Mouse (Mus musculus) heart, postnatal 36 days (tissue): ENCODE measurements around the gene Gpr183. TPM values are rescaled to one million over a fixed set of nuclear protein-coding genes. Genes with fewer than 3 reads are reported as not detected.

Experiments used
- DNase-seq, 2 experiments: peaks; one replicate each; pipeline ENCODE4 v3.0.0; 2021 to 2022
- intact Hi-C: fragments of 180-260 bp; cut with DNase I; formaldehyde crosslinking; loops from one replicate; pipeline ENCODE4 v1.15.1; 2025
- total RNA-seq, 2 experiments: library from RNA; stranded (reverse); gene quantifications; 2 replicates each; pipeline ENCODE4 v1.2.3; 2021

Gene Gpr183
- total RNA-seq, 2 experiments from 2014 or later = 1.2 to 2.0 TPM

DNA sequence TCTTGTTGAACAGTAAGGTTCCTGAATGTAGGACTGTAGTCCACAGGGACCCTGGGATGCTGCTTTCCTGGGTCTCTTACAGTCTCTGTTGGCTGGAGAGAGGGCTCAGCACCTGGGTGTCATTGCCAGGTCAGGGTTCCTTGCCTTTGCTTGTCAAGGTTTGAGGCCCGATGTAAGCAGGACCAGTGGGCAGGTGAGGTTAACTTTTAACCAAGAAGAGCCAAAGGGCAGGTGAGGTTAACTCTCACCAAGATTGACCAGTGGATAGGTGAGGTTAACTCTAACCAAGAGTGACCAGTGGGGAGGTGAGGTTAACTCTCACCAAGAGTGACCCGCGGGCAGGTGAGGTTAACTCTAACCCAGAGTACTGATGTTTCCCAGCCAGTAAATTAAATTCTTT lies 24.3 kb upstream of the Gpr183 start:
- DNase-seq = no peak
- intact Hi-C loops = no loop called here

DNA sequence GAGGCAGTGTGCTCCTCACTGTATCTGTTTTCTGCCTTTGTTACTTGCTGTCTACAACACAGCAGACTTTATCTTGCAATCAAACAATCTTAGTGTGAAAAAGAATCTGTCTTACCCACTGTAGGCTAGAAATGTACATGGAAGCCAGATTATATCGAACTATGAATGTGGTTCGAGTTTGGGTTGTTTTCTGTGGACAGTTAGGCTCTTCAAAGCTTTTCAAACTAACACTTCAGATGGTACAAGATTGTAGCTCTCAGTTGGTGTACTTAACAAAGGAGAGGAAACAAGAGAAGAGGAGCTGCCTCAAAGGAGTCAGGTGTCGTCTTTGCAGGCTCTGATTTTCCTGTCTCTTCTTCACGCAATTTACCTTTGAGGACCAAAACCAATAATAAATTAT lies 22.7 kb upstream of the Gpr183 start:
- DNase-seq = no peak
- intact Hi-C loops = no loop called here

DNA sequence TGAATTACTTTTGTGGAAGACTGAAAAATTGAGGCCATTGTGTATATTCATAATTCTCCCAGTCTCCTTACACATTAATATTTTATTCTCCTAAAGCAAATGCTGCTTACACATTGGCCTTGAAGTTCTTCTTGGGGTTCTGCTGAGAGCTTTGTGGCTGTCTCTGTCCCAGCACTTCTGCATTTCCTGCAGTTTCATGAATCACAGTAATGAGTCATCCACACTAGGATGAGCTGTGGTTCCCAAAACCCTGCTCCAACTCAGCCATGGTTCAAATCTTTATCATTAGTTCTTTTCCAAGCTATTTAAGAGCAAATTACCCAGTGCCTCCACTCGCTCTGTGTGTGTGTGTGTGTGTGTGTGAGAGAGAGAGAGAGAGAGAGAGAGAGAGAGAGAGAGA lies 22.3 kb upstream of the Gpr183 start:
- intact Hi-C loops = no loop called here
- DNase-seq = no peak

DNA sequence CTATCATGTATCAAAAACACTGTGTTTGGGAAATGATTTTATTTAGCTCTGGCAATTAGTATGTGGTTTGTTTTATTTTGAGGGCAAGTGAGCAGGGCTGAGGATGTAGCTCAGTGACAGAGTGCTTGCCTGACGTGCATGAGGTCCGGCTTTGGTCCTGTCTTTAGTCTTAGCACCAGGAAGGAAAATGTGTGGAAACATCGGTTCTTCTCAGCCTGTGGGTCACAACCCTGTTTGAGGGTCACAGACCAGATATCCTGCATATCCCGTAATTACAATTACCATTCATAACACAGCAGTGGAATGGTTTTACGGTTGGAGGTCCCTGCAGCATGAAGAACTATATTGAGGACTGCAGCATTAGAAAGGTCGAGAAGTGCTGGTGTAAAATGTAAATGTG lies 21.0 kb upstream of the Gpr183 start:
- DNase-seq = no peak
- intact Hi-C loops = no loop called here

DNA sequence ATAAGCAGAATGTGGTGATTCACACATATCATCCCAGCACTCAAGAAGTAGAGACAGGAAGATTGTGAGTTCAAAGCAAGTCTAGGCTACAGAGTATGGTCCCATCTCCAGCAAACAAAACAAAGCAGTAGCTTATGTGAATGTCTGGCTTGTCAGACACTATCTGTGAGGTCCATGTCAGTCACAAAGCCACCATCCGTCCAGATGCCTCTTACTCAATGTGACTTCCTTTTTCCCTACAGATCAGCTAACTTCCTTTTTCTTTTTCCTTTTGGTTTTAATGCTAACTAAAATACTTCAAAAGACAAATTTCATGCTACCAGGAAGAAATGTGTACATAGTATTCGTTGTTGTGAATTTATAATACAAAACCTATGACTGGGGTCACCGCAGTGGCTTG lies 20.5 kb upstream of the Gpr183 start:
- intact Hi-C loops = no loop called here
- no peak for DNase-seq

DNA sequence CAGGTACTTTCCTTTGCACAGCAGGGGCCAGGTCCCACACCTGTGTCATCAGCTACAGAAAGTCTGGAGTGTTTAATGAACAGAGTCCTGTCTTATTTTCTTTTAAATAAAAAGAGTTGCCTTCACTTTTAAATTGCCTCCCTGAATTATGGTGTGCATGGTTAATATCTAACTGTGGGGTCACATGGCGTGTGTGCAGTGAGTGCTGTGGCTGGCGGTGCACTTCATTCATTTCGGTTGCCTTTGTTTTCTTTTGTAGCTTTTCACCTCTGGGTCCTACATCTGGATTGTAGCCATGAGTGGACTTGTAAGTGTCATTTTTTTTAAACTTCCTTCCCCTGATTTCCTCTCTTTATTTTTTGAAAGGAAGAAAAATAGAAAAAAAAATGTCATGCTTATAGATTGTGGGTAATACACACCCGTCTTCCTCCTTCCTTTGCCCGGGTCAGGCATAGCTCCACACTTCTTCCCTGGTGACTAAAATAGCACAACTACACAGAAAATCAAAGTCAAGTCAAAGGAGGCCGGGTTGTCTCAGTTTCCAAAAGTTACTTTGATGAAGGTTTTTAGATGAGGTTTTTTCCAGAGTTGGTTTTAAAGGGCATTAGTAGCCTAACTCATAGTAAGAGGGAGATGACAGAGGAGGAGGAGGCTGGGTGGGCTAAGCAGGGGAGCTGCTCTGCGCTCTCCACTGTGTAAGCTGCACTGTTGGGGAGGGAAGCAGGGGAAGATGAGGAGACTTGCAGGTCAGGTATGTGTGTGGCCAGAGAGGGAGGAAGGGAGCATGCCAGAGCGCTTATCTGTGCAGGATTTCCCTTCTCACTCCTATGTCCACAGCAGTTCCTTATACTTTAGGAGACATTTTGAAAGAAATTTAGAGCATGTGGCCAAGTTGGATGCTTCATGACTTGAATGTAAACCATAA lies 18.3 kb upstream of the Gpr183 start:
- no peak for DNase-seq
- intact Hi-C loops = no loop called here

DNA sequence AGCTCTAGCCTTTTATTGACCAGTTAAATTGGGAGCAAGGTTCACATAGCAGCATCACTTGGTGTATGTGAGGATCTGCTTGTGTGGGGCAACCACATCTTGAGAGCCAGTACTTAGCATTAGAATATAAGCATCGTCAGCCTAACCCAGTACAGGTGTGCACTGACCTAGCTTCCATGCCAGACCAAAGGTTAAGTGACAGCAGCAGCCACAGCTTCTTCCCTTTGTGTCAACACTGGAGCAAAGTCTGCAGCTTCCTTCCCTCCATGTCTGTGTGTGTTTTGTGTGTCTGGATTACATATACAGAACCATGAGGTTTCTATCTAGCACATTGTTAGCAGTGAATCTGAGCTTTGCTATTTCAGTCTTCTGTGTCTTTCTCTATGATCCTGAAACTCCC lies 16.5 kb upstream of the Gpr183 start:
- no peak for DNase-seq
- intact Hi-C loops = no loop called here

DNA sequence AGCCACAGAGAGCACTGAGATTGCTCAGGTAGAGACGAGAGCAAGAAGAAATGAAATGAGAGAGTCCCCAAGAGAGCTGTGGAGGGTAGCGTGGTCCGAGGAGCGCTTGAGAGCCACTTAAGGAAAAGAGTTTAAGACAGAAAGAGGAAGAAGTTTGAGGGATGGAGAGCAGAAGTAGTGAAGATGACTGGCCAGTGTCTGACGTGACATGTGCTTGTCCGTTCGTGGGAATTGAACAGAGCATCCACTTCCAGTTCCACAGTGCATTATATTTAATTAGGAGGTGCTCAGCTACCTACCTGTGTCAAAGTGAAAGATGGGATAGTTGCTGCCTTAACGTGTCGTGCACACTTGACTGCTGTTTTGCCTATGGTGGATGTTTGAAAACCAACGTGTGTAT lies 8.1 kb upstream of the Gpr183 start:
- intact Hi-C loops = no loop called here
- DNase-seq = no peak

DNA sequence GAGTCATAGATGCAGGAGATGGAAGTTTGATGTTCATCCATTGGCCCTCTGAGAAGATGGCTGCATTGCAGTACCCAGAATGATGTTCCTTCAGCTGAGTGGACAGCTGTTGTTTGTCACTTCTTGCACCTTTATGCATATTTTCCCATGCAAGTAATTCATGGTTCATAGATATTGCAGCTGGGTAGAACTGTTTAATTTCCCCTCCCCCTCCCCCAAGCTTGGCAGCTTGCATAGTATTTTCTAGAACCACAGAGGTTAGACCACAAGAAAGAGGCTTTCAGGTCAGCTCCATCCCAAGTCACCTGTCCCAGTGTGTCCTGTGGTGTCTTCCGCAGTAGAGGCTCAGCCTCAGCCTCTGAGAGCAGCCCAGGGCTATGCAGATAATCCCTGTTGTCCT lies 5.4 kb upstream of the Gpr183 start:
- no peak for DNase-seq
- intact Hi-C loops = no loop called here

DNA sequence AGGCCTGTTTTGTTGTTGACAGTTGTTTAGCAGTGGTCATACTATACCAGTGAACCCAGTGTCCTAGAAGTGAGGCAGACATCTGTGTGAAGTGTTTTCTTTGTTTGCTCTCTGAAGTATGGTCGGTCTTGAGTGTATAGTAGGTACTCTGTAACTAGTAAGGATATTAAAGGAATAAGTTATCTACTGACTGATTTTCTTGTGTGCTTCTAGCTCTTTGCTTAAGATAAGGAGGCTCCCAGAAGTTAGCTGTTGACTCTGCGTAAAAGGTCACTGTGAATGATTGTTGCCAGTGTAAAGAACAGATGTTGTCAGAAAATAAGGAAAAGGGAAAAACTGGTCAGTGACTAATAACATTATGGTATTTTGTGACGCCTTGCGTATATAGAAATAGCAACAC lies 2.1 kb upstream of the Gpr183 start:
- intact Hi-C loops = no loop called here
- no peak for DNase-seq

DNA sequence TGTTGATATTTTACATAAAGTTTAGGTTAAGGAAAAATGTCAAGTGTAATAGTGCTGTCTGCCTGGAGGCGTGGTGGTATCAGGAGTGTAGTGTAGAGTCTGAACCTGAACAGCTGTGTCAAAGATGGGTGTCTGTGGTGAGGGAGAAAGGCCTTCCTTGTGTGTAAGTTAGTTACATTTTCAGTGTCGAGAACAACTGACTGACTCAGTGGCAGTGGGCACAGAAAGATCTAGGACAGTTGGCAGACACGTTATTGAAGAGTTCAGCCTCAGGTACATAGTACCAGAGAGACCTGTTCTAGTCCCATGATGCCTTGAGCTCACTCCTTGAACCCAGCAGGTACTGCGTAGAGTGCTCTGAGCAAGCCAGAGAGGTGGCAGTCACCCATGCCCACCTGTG lies 466 bp upstream of the Gpr183 start:
- DNase-seq = no peak
- intact Hi-C loops = no loop called here

DNA sequence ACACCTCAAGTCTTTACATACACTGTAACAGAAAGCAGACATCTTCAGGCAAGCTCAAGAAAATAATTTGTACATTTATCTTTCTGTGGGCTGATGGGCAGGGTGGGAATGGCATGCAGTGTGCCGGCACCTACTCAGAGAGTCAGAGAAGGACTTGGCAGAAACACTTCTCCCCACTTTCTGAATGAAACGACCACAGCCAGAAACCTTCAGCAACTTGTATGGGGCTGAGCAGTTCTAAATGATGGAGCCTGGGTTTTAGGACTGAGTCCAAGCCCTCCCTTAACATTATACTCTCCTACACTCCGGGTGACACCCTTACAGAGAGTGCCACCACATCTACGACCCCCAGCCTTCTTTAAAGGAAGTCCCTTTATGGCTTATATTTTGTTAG lies 1.1 kb downstream of the Gpr183 start:
- intact Hi-C loops = no loop called here
- DNase-seq = no peak

DNA sequence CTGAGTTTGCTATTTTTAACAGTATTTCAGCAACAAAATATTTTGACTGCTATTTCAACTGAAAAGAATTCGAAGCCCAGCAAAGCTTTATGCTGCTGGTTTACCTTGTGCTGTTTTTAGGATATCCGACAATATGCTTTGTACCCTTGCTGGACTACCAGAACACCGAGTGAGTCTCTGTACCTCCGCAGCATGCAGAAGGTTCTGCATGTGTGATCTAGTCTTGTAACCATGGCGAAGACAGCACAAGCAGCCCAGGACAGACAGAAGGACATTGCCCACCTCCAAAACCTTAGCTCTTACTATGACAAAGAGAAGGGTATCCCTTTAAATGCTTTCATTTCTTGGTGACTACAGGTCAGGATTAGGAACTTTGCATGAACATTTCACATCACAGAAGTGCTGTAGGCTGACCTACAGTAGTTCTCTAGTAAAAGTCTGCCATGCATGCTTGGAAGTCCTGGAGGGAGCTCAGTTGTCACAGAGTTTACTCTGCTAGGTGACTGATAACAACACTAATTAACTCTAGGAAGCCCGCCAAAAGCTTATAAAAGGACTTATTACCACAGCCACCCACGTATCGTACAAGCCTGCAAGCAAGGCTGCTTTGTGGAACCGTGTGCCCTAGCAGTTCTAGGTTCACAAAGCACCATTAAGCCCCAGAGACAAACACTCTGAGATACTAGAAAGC lies 1.6 kb downstream of the Gpr183 start:
- intact Hi-C loops = no loop called here
- peak in 1 of 2 experiments; percentile 34 for DNase-seq

DNA sequence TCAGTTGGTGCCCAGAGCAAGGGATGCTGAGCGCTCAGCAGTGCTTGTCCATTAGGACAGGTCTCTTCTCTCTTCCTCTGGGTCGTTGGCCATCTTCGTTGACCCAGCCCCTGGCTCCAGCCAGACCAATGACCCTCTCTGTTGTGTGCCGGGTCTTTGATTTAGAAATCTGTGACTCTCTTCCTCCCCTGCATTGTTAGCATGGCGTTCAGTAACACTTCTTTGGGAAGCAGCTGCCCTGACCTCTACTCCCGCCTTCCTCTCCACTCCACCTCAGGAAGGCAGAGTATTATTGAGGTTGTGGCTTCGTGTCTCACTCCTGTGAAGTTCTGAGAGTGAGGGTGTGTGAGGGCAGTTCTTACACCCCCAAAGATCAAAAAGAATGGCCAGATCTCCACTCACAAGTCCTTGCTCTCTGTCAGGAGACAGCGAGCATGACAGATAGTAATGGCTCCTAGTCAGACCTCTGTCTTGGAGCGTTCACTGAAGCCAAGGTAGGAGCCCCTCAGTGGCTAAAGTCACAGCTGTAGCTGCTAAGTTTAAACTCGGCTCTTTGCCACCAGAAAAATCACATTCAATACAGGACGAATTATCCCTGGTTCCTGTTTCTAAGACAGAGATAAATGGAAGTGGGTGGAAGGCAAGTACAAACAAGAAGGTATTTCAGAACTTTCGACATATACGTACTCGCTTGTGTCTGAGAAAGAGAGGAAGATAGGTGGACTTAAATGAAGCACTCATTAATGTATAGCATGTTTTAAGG lies 2.7 kb downstream of the Gpr183 start:
- DNase-seq = peak in 1 of 2 experiments; percentile 27
- intact Hi-C loops = no loop called here

DNA sequence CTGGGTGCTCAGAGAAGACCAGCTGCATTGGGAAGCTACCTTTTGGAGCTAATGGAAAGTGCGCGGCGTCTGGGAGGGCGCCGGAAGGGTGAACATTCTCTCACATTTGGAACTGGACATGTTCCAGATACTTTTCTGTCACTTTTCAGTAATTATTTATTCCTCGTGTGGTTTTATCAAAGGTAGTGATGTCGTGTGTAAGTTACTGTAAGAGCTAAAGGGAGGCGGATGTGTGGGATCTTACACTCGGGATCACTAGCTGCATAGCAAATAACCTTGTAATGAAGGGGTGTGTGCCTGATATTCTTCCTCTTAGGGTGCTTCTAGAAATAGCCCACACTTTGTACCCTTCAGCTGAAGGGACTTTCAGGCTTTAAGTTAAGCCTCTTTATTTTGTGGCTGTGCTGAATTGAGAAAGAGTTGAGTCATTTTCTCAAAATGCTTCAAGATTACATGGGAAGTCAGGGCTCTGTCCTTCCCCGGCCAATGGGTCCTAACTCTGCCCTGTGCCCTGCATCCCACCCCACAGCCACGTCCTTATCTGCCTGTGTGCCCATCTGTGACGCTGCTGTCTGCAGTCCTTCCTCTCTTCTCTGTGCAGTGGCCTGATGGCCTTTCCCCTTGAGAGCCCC lies 3.4 kb downstream of the Gpr183 start:
- DNase-seq = no peak
- intact Hi-C loops = no loop called here

DNA sequence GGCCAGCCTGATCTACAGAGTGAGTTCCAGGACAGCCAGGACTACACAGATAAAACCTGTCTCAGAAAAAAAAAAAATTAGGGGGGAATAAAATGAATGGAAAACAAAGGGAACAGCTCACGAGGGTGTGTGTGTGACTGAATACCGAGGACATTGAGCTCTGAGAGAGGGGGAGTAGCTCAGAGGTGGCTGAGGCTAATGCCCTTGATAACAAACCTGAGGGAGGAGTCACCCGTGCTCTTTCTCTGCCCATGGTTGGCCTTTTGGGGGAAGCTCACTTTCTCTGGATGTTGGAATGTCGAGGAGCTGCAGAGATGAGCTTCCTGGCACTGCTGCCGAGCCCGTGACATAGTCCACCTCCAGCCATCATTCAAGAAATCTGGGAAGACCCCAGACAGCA lies 4.0 kb downstream of the Gpr183 start:
- intact Hi-C loops = no loop called here
- no peak for DNase-seq

DNA sequence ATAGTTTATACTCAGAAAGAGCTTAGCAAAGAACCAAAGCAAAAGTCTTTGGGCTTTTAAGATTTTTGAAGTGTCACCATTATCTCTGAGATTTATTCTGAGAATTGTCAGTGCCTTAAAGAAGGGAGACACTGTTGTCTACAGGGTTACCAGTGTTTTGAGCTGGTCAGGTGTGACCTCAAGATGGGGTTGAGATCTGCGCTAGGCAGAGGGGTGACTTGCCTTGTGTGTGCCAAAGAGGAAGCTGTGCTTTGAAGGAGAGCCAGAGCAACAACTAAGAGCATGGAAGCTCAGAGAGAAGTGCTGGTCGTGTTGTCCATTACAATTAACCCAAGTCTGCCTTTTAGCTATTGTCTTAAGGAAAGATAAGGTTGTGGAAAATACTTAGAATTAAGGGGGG lies 4.5 kb downstream of the Gpr183 start:
- no peak for DNase-seq
- intact Hi-C loops = no loop called here

DNA sequence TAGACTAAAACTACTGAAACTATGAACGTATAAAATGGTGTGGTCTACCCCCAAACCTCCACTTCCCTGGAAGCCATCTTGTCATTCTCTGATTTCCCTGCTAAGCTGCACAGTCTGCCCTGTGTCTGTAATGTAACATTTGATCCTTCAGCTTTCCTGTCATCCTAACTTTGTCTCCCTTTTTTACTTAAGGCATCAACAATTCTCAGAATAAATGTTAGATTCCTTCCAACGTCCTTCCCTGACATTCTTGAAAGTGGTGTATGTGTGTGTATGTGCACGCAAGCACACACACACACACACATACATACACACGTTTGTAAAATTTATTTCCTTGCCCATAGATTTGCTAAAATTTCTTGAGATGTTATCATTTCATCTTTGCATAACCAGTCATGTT lies 5.0 kb downstream of the Gpr183 start:
- intact Hi-C loops = no loop called here
- DNase-seq = no peak

DNA sequence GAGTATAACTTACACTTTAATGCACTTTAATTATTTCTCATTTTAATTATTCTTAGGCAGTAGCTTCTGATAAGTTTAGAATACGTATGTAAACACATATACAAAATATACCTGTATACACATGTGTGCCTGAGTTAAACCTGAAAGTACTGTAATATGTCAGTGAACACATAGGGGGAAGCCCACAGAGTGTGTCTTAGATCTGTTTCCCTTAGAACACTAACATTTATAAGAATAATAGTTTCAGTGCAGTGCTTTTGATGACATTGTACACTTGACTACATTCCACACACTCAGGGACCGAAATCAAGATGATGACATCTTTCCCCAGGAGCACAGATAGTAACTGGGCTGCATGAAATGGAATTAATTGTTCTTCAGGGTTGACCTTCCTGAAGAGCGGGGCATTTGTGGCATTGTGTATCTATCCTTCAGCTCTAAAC lies 5.4 kb downstream of the Gpr183 start:
- intact Hi-C loops = loop anchor here (2.0 kb wide), 1 partner anchor 21 kb away; no protein-coding TSS in a partner anchor
- DNase-seq = no peak

DNA sequence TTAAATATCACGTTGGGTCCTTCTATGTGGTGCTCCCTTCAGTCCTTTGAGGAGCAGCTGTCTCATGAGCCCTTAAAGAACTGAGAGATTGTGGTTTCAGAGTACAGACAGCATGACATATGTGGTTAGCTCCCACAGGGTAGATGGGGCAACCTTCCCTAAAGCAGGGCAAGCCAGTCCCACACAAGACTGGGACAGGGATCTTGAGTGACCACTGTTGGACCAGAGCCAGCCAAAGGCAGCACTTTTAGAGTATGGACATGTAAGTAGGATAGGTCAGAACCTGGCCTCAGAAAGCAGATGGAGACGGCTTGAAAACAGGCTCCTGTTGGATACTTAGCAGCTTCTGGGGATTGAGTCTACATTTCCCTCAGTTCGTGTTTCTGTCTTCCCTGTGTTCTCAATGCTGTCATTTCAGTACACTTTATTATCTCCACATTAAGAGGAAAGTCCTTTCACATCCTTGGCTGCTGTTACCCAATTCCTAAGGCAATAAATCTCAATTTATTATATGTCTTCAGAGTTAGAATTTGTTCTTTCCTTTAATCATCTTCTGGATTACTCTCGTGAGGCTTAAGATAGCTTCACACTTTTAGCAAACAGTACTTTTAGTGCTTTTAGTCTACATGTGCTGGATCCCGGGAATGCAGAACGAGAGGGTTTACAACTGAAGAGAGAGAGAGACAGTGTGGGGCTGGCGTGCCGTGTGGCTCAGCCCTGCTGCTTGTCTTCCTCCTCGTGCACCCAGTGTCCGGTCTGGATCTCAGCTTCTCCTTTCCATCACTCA lies 6.1 kb downstream of the Gpr183 start:
- intact Hi-C loops = loop anchor here (2.0 kb wide), 1 partner anchor 20 kb away; no protein-coding TSS in a partner anchor
- no peak for DNase-seq
